Mouse (Mus musculus) spleen, postnatal 10 days (tissue): ENCODE results near the gene Atic.

ENCODE experiments used
- DNase-seq, 2 experiments: peaks; one replicate each; pipeline ENCODE4 v3.0.0; 2021 to 2022; ENCODE audit warnings: low spot score in 2 of 2

The Atic gene

GRCm38 (mm10) chr1:71594268-71594667, 37.3 kb downstream of the Atic start:
- no peak for DNase-seq

- no peak for DNase-seq
Measured at GRCm38 (mm10) chr1:71595365-71595764, 38.4 kb downstream of the Atic start.

- DNase-seq, result no peak
Measured at GRCm38 (mm10) chr1:71605751-71606150, 48.8 kb downstream of the Atic start.

- DNase-seq, result no peak
Measured at GRCm38 (mm10) chr1:71606600-71607325, 49.8 kb downstream of the Atic start.

- no peak for DNase-seq
Measured at GRCm38 (mm10) chr1:71609057-71609775, 52.3 kb downstream of the Atic start.

- no peak for DNase-seq
Measured at GRCm38 (mm10) chr1:71609916-71610315, 53.0 kb downstream of the Atic start.

- DNase-seq, result no peak
Measured at GRCm38 (mm10) chr1:71612256-71612655, 55.3 kb downstream of the Atic start.

- DNase-seq, result no peak
Measured at GRCm38 (mm10) chr1:71614545-71615246, 57.7 kb downstream of the Atic start.

GRCm38 (mm10) chr1:71621526-71621925, 64.6 kb downstream of the Atic start:
- DNase-seq, result no peak

GRCm38 (mm10) chr1:71623625-71624024, 66.7 kb downstream of the Atic start:
- no peak for DNase-seq
